Mouse (Mus musculus): ENCODE measurements around the gene Esp24. TPM values are rescaled to one million over a fixed set of nuclear protein-coding genes. Genes with fewer than 3 reads are reported as not detected.

Esp24 gene
- not detected in 2 replicates for polyA plus RNA-seq (2012; rRNA removed; ENCODE audit: low replicate concordance)

DNA sequence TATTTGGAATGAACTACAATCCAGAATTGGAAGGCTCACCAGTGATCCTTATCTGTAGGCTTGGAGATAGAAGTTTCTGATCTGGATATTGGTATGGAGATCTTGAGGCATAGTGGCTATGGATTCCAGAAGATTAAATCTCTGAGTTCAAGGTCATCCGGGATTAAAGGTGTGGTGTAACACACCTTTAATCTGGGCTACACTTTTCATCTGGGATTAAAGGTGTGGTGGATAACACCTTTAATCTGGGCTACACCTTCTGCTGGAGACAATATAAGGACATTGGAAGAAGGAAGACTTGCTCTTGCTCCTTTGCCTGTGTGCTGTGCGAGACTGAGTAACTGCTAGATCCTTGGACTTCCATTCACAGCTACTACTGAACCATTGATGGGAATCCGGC, at the start of gene Esp24:
Esp24 (plus strand) TSS at position 301 of the 400 bp plus-strand sequence.

DNA sequence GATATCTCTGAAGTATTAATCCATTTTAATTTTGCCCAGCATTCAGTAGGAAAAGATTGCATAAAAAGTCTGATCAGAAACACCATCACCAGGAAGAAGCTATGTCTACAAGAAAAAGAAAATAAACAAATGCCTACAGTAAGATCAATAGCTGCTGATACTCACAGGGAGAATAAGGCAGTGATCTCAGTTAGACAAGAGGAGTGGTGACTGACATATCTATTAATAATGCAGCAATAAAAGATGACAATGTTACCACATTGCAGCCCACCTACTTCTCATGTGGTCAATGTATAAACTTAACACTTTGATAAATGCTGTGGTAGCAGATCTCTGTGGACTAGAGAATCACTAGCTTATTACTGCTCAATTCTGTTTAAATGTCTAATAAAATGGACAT, 6.7 kb downstream of the Esp24 start, which contains the start of gene Gm21903:
Gm21903 (minus strand) TSS at position 101 of the 400 bp plus-strand sequence.

DNA sequence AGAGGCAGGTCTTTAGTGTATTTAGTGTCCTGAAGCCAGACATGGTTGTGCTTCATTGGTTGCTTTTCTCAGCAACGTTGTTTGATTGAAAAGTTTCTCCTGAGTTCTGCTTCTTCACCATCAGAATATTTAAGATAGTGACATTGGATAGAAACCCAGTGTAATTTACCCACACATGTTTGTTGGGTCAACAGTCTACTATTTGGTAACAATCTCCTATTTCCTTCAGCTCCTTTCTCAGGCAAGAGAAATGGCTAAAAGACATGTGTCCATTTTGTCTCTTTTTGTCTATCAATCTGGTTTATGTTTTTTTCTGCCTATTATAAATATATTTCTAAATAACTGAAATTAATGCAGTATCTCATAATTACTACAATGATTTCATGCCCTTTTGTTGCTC, 40.4 kb downstream of the Esp24 start, which contains the start of gene Esp23:
Esp23 (minus strand) TSS at position 101 of the 400 bp plus-strand sequence.

Other genes starting within 250 kb of the Esp24 start
- gene Gm21903, start 6.6 kb downstream of the Esp24 start, polyA plus RNA-seq (2012; rRNA removed; ENCODE audit: low replicate concordance) = not detected in 2 replicates
- not detected in 2 replicates for gene Esp23, start 40.3 kb downstream of the Esp24 start, polyA plus RNA-seq (2012; rRNA removed; ENCODE audit: low replicate concordance)
- gene Esp22, start 58.6 kb downstream of the Esp24 start, polyA plus RNA-seq (2012; rRNA removed; ENCODE audit: low replicate concordance) = not detected in 2 replicates

All from subcutaneous adipose tissue, adult 2 months (tissue).